Mouse (Mus musculus) C2C12 (cell line): ENCODE results near the gene Stbd1. TPM values are rescaled to one million over a fixed set of nuclear protein-coding genes. Genes with fewer than 3 reads are reported as not detected.

Source experiments
- H3K27me3 ChIP-seq: one replicate; pipeline ENCODE4 v1.6.1; 2011; ENCODE audit not compliant: control insufficient read depth, insufficient read depth, insufficient read length
- H3K36me3 ChIP-seq: one replicate; pipeline ENCODE4 v1.6.1; 2011; ENCODE audit not compliant: control insufficient read depth, insufficient read depth
- H3K4me3 ChIP-seq: one replicate; pipeline ENCODE4 v1.5.1; 2011; ENCODE audit warnings: mild to moderate bottlenecking, control low read depth; ENCODE audit not compliant: poor library complexity, insufficient read depth, severe bottlenecking
- H3K79me2 ChIP-seq: one replicate; pipeline ENCODE4 v1.6.1; 2011; ENCODE audit not compliant: control insufficient read depth, insufficient read depth
- H3K79me3 ChIP-seq: one replicate; pipeline ENCODE4 v1.6.1; 2011; ENCODE audit warnings: low read depth, control low read depth
- H3ac ChIP-seq: one replicate; pipeline ENCODE3; 2011; ENCODE audit warnings: low read depth; ENCODE audit not compliant: control insufficient read depth, insufficient read length
- CEBPB ChIP-seq: IDR thresholded peaks from one replicate; pipeline ENCODE4 v1.6.1; 2011; ENCODE audit warnings: low read depth, mild to moderate bottlenecking, control low read depth, moderate library complexity
- CTCF ChIP-seq: IDR thresholded peaks from one replicate; pipeline ENCODE4 v1.5.1; 2011; ENCODE audit not compliant: control insufficient read depth, insufficient read depth, insufficient read length
- FOSL1 ChIP-seq: IDR thresholded peaks from one replicate; pipeline ENCODE4 v1.8.0; 2011; ENCODE audit warnings: mild to moderate bottlenecking, low read length; ENCODE audit not compliant: poor library complexity, insufficient read depth, severe bottlenecking
- MAX ChIP-seq: IDR thresholded peaks from one replicate; pipeline ENCODE4 v1.6.1; 2011; ENCODE audit warnings: mild to moderate bottlenecking, control low read depth
- MYOD1 ChIP-seq: IDR thresholded peaks from one replicate; pipeline ENCODE4 v1.6.1; 2011; ENCODE audit warnings: low read depth; ENCODE audit not compliant: control insufficient read depth, insufficient read length
- MYOG ChIP-seq: IDR thresholded peaks from one replicate; pipeline ENCODE4 v1.6.1; 2011; ENCODE audit not compliant: control insufficient read depth, insufficient read length; ENCODE audit errors: extremely low read depth
- USF1 ChIP-seq: IDR thresholded peaks from one replicate; pipeline ENCODE4 v1.6.1; 2011; ENCODE audit warnings: low read depth, mild to moderate bottlenecking, control low read depth, moderate library complexity
- polyA plus RNA-seq: library from polyadenylated mRNA; unstranded; fragments of >200 nt; fragmentation: generic; extraction: Trizol; gene quantifications from one replicate; pipeline ENCODE4 v1.2.1, GENCODE M21; 2012; ENCODE audit warnings: missing spikeins

The Stbd1 gene
- polyA plus RNA-seq, 1 experiment, result 50.6 TPM

GRCm38 (mm10) chr5:92612756-92613155 is 9.9 kb downstream of the Stbd1 start:
- H3K36me3 ChIP-seq, result no peaks in the 10 kb centered on the region
- H3ac ChIP-seq, result no peak overlapping the region
- no peaks in the 10 kb centered on the region for H3K27me3 ChIP-seq
- H3K79me2 ChIP-seq, result no peaks in the 10 kb centered on the region
- TF ChIP-seq CTCF, result no peak
- H3K79me3 ChIP-seq, result no peaks in the 10 kb centered on the region
- H3K4me3 ChIP-seq, result no peak overlapping the region

- Histone ChIP-seq H3K36me3 (no peaks in the 10 kb centered on the region), H3K79me2 (no peaks in the 10 kb centered on the region), H3K4me3 (no peak overlapping the region), H3K79me3 (no peaks in the 10 kb centered on the region), H3ac (no peak overlapping the region), H3K27me3 (no peaks in the 10 kb centered on the region)
- TF ChIP-seq MAX (no peak), CTCF (no peak), USF1 (no peak), MYOD1 (no peak), FOSL1 (no peak), CEBPB (no peak), MYOG (no peak)
These were observed 19.0 kb downstream of the Stbd1 start for GRCm38 (mm10) chr5:92621883-92622282.

GRCm38 (mm10) chr5:92627896-92628295 is 25.1 kb downstream of the Stbd1 start:
- no peak overlapping the region for H3K4me3 ChIP-seq
- no peaks in the 10 kb centered on the region for H3K27me3 ChIP-seq
- H3ac ChIP-seq, result no peak overlapping the region
- no peaks in the 10 kb centered on the region for H3K79me2 ChIP-seq
- no peaks in the 10 kb centered on the region for H3K79me3 ChIP-seq
- no peaks in the 10 kb centered on the region for H3K36me3 ChIP-seq
- TF ChIP-seq FOSL1 (no peak), USF1 (no peak), MYOD1 (no peak), MYOG (no peak), CTCF (no peak)

GRCm38 (mm10) chr5:92633526-92633925 is 30.7 kb downstream of the Stbd1 start:
- TF ChIP-seq MYOG (no peak), MYOD1 (no peak), USF1 (no peak), CTCF (no peak), MAX (no peak)
- H3K4me3 ChIP-seq, result no peak overlapping the region
- H3ac ChIP-seq, result no peak overlapping the region
- no peaks in the 10 kb centered on the region for H3K79me2 ChIP-seq
- no peaks in the 10 kb centered on the region for H3K36me3 ChIP-seq
- no peaks in the 10 kb centered on the region for H3K27me3 ChIP-seq
- no peaks in the 10 kb centered on the region for H3K79me3 ChIP-seq

- TF ChIP-seq CTCF (no peak), MAX (no peak)
- Histone ChIP-seq H3K36me3 (no peaks in the 10 kb centered on the region), H3ac (no peak overlapping the region), H3K4me3 (no peak overlapping the region), H3K79me2 (no peaks in the 10 kb centered on the region), H3K79me3 (no peaks in the 10 kb centered on the region), H3K27me3 (no peaks in the 10 kb centered on the region)
These were observed 32.1 kb downstream of the Stbd1 start for GRCm38 (mm10) chr5:92634916-92635315.

- no peak overlapping the region for H3K4me3 ChIP-seq
- H3K79me2 ChIP-seq, result no peaks in the 10 kb centered on the region
- TF ChIP-seq CEBPB (no peak), USF1 (no peak), MAX (no peak), MYOG (no peak), FOSL1 (no peak), CTCF (no peak), MYOD1 (no peak)
- no peaks in the 10 kb centered on the region for H3K27me3 ChIP-seq
- no peaks in the 10 kb centered on the region for H3K36me3 ChIP-seq
- H3K79me3 ChIP-seq, result no peaks in the 10 kb centered on the region
- H3ac ChIP-seq, result no peak overlapping the region
These were observed 33.0 kb downstream of the Stbd1 start for GRCm38 (mm10) chr5:92635891-92636290.
